Comparison of ENCODE assay signal across 12 mouse cellular contexts in genomic region chr17:14624433-14624832, GRCm38 (mm10).
DNase-seq lines count a peak whose midpoint lies in the region; ATAC-seq lines count a peak whose summit lies in the region.
"Had no signal": no experiment of that assay in that cellular context is flagged by ENCODE, and none has a peak within 500 bp of the region (broad histone marks: within the 10 kb centered on the region; RNA-seq: fewer than 3 reads in every experiment).

No protein-coding gene starts in this region.

- peaks cover 0 to 2% of the 10 kb centered on the region in 2 experiments; a peak in 1 of 4 replicates for H3K4me1 ChIP-seq in heart, embryonic 14.5 days (ENCODE audit: control insufficient read depth in 2 of 2, insufficient read depth in 2 of 2, low read length in 2 of 2)
- H3K4me1 ChIP-seq in lung, embryonic 16.5 days (replicated peaks; ENCODE audit: control insufficient read depth, insufficient read depth, low read length), result peaks cover 12% of the 10 kb centered on the region
- H3K4me1 ChIP-seq in stomach, embryonic 16.5 days (ENCODE audit: control insufficient read depth, insufficient read depth, low read length), result peaks cover 8% of the 10 kb centered on the region
- H3K4me1 ChIP-seq: heart, embryonic 15.5 days had no signal

- no peak for ATAC-seq in heart, embryonic 14.5 days (ENCODE audit: insufficient number of reproducible peaks, insufficient read depth, low FRiP score, low read depth)
- ATAC-seq in lung, embryonic 16.5 days (ENCODE audit: low read depth), result no peak
- no peak for ATAC-seq in stomach, embryonic 16.5 days (ENCODE audit: insufficient read depth, low FRiP score)

- DNase-seq in heart, adult 18-20 months, result no peak
- no peak for DNase-seq in lung, postnatal 4 days
- peak; percentile 37 for DNase-seq in forelimb bud, embryonic 11.5 days (ENCODE audit: low read depth, low spot score)
- DNase-seq in retina, embryonic 14.5 days (ENCODE audit: low spot score), result no peak
- DNase-seq in layer of hippocampus, adult 11-12 months (ENCODE audit: low spot score), result no peak
- DNase-seq: adrenal gland, postnatal 10 days; cerebellum, adult 2 months; right cerebral cortex, adult 18-20 months had no signal

- no peaks in the 10 kb centered on the region for H3K36me3 ChIP-seq in heart, embryonic 14.5 days (ENCODE audit: control insufficient read depth, insufficient read depth, low read length)
- no peaks in the 10 kb centered on the region for H3K36me3 ChIP-seq in lung, embryonic 16.5 days (ENCODE audit: control insufficient read depth, insufficient read depth, low read length)
- H3K36me3 ChIP-seq in stomach, embryonic 16.5 days (ENCODE audit: control insufficient read depth, insufficient read depth, low read length), result no peaks in the 10 kb centered on the region
- H3K36me3 ChIP-seq: heart, embryonic 15.5 days had no signal

- H3K9ac ChIP-seq in heart, embryonic 14.5 days (ENCODE audit: low read length), result no peak overlapping the region
- H3K9ac ChIP-seq in lung, embryonic 16.5 days (ENCODE audit: low read length), result no peak overlapping the region; the same call in 1 of the 2 replicates
- H3K9ac ChIP-seq in stomach, embryonic 16.5 days (ENCODE audit: low read length), result peak overlapping the region; percentile 19; the same call in 1 of the 2 replicates
- H3K9ac ChIP-seq: heart, embryonic 15.5 days had no signal

- no peaks in the 10 kb centered on the region for H3K27me3 ChIP-seq in heart, embryonic 14.5 days (ENCODE audit: control insufficient read depth, insufficient read depth, low read length)
- no peaks in the 10 kb centered on the region for H3K27me3 ChIP-seq in lung, embryonic 16.5 days (ENCODE audit: control insufficient read depth, insufficient read depth, low read depth, low read length)
- no peaks in the 10 kb centered on the region for H3K27me3 ChIP-seq in stomach, embryonic 16.5 days (ENCODE audit: control insufficient read depth, insufficient read depth, low read length)
- H3K27me3 ChIP-seq: heart, embryonic 15.5 days had no signal

- H3K4me2 ChIP-seq in heart, embryonic 14.5 days (ENCODE audit: low read length), result 0 out of 2 replicates have a peak overlapping the region, but pooled peaks have one; percentile 21
- peak overlapping the region; percentile 36 for H3K4me2 ChIP-seq in lung, embryonic 16.5 days (ENCODE audit: low read depth, low read length)
- H3K4me2 ChIP-seq in stomach, embryonic 16.5 days (ENCODE audit: low read depth, low read length), result peak overlapping the region; percentile 30; the same call in 1 of the 2 replicates
- H3K4me2 ChIP-seq: heart, embryonic 15.5 days had no signal

- WGBS in heart, embryonic 14.5 days, result 43% methylated on average over 8 of the region's 8 CpGs
- 23% methylated on average over 8 of the region's 8 CpGs for WGBS in lung, embryonic 16.5 days
- WGBS in stomach, embryonic 16.5 days, result 26% methylated on average over 8 of the region's 8 CpGs

- no peaks in the 10 kb centered on the region for H3K9me3 ChIP-seq in heart, embryonic 14.5 days (ENCODE audit: control insufficient read depth, low read length)
- no peaks in the 10 kb centered on the region for H3K9me3 ChIP-seq in lung, embryonic 16.5 days (ENCODE audit: control insufficient read depth, low read length)
- H3K9me3 ChIP-seq in stomach, embryonic 16.5 days (replicated peaks; ENCODE audit: control insufficient read depth, low read length), result no peaks in the 10 kb centered on the region
- H3K9me3 ChIP-seq: heart, embryonic 15.5 days had no signal

- peak overlapping the region; percentile 14 to 41; a peak in 1 of 4 replicates for H3K27ac ChIP-seq in heart, embryonic 14.5 days (replicated peaks in 1 of 2; ENCODE audit: control insufficient read depth in 1 of 2, insufficient read depth in 1 of 2, low read depth in 2 of 2, low read length in 2 of 2)
- H3K27ac ChIP-seq in lung, embryonic 16.5 days (ENCODE audit: low read length), result no peak overlapping the region
- peak overlapping the region; percentile 56; the same call in 1 of the 2 replicates for H3K27ac ChIP-seq in stomach, embryonic 16.5 days (ENCODE audit: low read length)
- H3K27ac ChIP-seq: heart, embryonic 15.5 days had no signal

- H3K4me3 ChIP-seq in heart, embryonic 14.5 days (ENCODE audit: control insufficient read depth in 1 of 2, insufficient read depth in 1 of 2, low read depth in 1 of 2, low read length in 2 of 2), result no peak overlapping the region
- H3K4me3 ChIP-seq in lung, embryonic 16.5 days (ENCODE audit: low read length), result 0 out of 2 replicates have a peak overlapping the region, but pooled peaks have one; percentile 3
- H3K4me3 ChIP-seq in stomach, embryonic 16.5 days (replicated peaks; ENCODE audit: low read length), result no peak overlapping the region
- H3K4me3 ChIP-seq: heart, embryonic 15.5 days had no signal
